Mouse (Mus musculus): ENCODE results near the gene Tex26. TPM values are rescaled to one million over a fixed set of nuclear protein-coding genes. Genes with fewer than 3 reads are reported as not detected.

Tex26 gene
- polyA plus RNA-seq, 1 experiment = not detected

DNA sequence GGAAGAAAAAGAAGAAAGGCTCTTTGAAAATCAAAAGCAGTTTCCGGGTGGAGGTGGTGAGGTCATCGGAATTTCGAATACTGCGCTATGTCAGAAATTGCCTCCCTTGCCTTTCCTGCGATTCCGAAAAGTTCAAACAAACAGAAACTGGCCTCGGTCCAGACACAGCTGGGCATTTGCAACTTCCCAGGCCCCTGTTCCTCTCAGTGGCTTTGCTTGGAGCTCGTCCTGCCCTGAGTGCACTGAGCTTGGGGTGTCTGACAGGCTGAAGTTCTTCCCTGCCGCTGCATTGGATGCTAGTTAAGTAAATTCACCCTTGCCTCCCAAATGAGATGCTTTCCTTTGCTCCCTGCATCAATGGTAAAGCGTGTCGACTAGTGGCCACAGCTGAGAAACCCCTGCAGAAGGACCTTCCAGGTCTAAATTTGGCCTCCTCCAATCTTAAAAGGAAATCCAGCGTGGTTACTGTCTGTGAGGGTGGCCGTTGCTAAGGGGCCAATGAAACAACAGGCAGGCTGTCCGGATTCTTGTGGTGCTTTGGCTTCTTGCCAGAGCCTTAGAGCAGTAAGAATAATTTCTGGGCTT, 74.7 kb downstream of the Tex26 start:
- TF ChIP-seq CTCF (IDR thresholded peaks at IDR 0.05; ENCODE audit: control insufficient read depth, insufficient read depth, low read length) = no peak
- TF ChIP-seq POLR2A (IDR thresholded peaks at IDR 0.05; ENCODE audit: borderline replicate concordance, control insufficient read depth, low read depth, low read length) = no peak
- Histone ChIP-seq H3K4me3 (replicated peaks; ENCODE audit: control insufficient read depth, low read depth, low read length) (no peak overlapping the region), H3K27ac (ENCODE audit: control insufficient read depth, insufficient read depth, low read depth, low read length, poor library complexity) (no peak overlapping the region), H3K4me1 (ENCODE audit: control insufficient read depth, insufficient read depth, low read length) (no peaks in the 10 kb centered on the region)
- WGBS = 33% methylated on average over 14 of the region's 14 CpGs

- TF ChIP-seq CTCF (IDR thresholded peaks at IDR 0.05; ENCODE audit: control insufficient read depth, insufficient read depth, low read length) (no peak), POLR2A (IDR thresholded peaks at IDR 0.05; ENCODE audit: borderline replicate concordance, control insufficient read depth, low read depth, low read length) (no peak)
These were observed 75.4 kb downstream of the Tex26 start for GRCm38 (mm10) chr5:149514890-149515289.

GRCm38 (mm10) chr5:149517116-149517515, 77.7 kb downstream of the Tex26 start:
- Histone ChIP-seq H3K4me1 (ENCODE audit: control insufficient read depth, insufficient read depth, low read length) (no peaks in the 10 kb centered on the region), H3K4me3 (replicated peaks; ENCODE audit: control insufficient read depth, low read depth, low read length) (no peak overlapping the region), H3K27ac (ENCODE audit: control insufficient read depth, insufficient read depth, low read depth, low read length, poor library complexity) (no peak overlapping the region)
- no peak for TF ChIP-seq CTCF (IDR thresholded peaks at IDR 0.05; ENCODE audit: control insufficient read depth, insufficient read depth, low read length)
- no peak for TF ChIP-seq POLR2A (IDR thresholded peaks at IDR 0.05; ENCODE audit: borderline replicate concordance, control insufficient read depth, low read depth, low read length)
- 74% methylated on average over 6 of the region's 6 CpGs for WGBS

More at GRCm38 (mm10) chr5:149514890-149515289, 75.4 kb downstream of the Tex26 start:
- no peak overlapping the region for H3K4me3 ChIP-seq (replicated peaks; ENCODE audit: control insufficient read depth, low read depth, low read length)
- 56% methylated on average over 3 of the region's 3 CpGs for WGBS
- H3K4me1 ChIP-seq (ENCODE audit: control insufficient read depth, insufficient read depth, low read length) = no peaks in the 10 kb centered on the region
- no peak overlapping the region for H3K27ac ChIP-seq (ENCODE audit: control insufficient read depth, insufficient read depth, low read depth, low read length, poor library complexity)

Other genes with a start within 250 kb of the Tex26 start
- 150 and 287 TPM in 2 replicates for gene Alox5ap, start 174.9 kb upstream of the Tex26 start, polyA plus RNA-seq (2011; ENCODE audit: insufficient read depth, insufficient read length, low replicate concordance, missing spikeins)
- gene Medag, start 27.9 kb upstream of the Tex26 start, polyA plus RNA-seq (2011; ENCODE audit: insufficient read depth, insufficient read length, low replicate concordance, missing spikeins) = 1.9 TPM in 1 of 2 replicates, not detected in the other
- gene Wdr95, start 89.0 kb downstream of the Tex26 start, polyA plus RNA-seq (2011; ENCODE audit: insufficient read depth, insufficient read length, low replicate concordance, missing spikeins) = 1.9 TPM in 1 of 2 replicates, not detected in the other
- gene Hsph1, start 196.7 kb downstream of the Tex26 start, polyA plus RNA-seq (2011; ENCODE audit: insufficient read depth, insufficient read length, low replicate concordance, missing spikeins) = 19.9 and 27.3 TPM in 2 replicates
- 2.5 and 6.0 TPM in 2 replicates for gene B3glct, start 238.6 kb downstream of the Tex26 start, polyA plus RNA-seq (2011; ENCODE audit: insufficient read depth, insufficient read length, low replicate concordance, missing spikeins)

Data from bone marrow, adult 2 months (tissue).